Mouse (Mus musculus): Measurements from ENCODE around the gene H2-Ke6. TPM values are rescaled to one million over a fixed set of nuclear protein-coding genes. Genes with fewer than 3 reads are reported as not detected.
A peak's percentile ranks its signal among the peaks of the same experiment; 100 is the strongest.
"Not testable (repeated sequence)": the region's sequence is repeated elsewhere in the genome, so short reads cannot be mapped to it uniquely, and the experiment has no call there.

Gene H2-Ke6
- polyA plus RNA-seq, 1 experiment from 2014 or later, result 59.8 TPM

- Histone ChIP-seq H3K4me2 (replicated peaks; ENCODE audit: low read depth, low read length) (no peak overlapping the region), H3K27ac (ENCODE audit: low read length) (no peak overlapping the region), H3K9ac (replicated peaks; ENCODE audit: low read depth) (no peak overlapping the region), H3K27me3 (replicated peaks; ENCODE audit: insufficient read depth, low read length) (no peaks in the 10 kb centered on the region), H3K4me3 (ENCODE audit: low read depth, low read length) (no peak overlapping the region), H3K4me1 (ENCODE audit: insufficient read depth, low read depth, low read length) (no peaks in the 10 kb centered on the region), H3K36me3 (ENCODE audit: insufficient read depth, low read length) (no peaks in the 10 kb centered on the region), H3K9me3 (ENCODE audit: low read length) (no peaks in the 10 kb centered on the region)
- ATAC-seq (no peak), DNase-seq (ENCODE audit: low spot score) (peak; percentile 15)
- 5% methylated on average over 5 of the region's 5 CpGs for WGBS
- no peak for TF ChIP-seq EP300 (IDR thresholded peaks at IDR 0.05)
- peak; percentile 87 for TF ChIP-seq CTCF (IDR thresholded peaks at IDR 0.05)
These were observed 24.4 kb downstream of the H2-Ke6 start for GRCm38 (mm10) chr17:34003426-34003825.

- peak overlapping the region; percentile 73 for H3K4me3 ChIP-seq (ENCODE audit: low read depth, low read length)
- H3K9me3 ChIP-seq (ENCODE audit: low read length); DNase-seq (ENCODE audit: low spot score); H3K27ac ChIP-seq (ENCODE audit: low read length); H3K9ac ChIP-seq (replicated peaks; ENCODE audit: low read depth); H3K27me3 ChIP-seq (replicated peaks; ENCODE audit: insufficient read depth, low read length); ATAC-seq; H3K4me1 ChIP-seq (ENCODE audit: insufficient read depth, low read depth, low read length); H3K36me3 ChIP-seq (ENCODE audit: insufficient read depth, low read length): not testable (repeated sequence)
- WGBS, result 41% methylated on average over 2 of the region's 2 CpGs
- H3K4me2 ChIP-seq (replicated peaks; ENCODE audit: low read depth, low read length), result peak overlapping the region; percentile 93
These were observed 27.1 kb downstream of the H2-Ke6 start for GRCm38 (mm10) chr17:34000796-34001195.

- peak within 1 kb of the TSS; percentile 93 for H3K4me2 ChIP-seq (replicated peaks; ENCODE audit: low read depth, low read length)
- H3K27ac ChIP-seq (ENCODE audit: low read length), result no peak within 1 kb of the TSS
- H3K36me3 ChIP-seq (ENCODE audit: insufficient read depth, low read length), result no peaks in the 10 kb centered on the region
- H3K27me3 ChIP-seq (replicated peaks; ENCODE audit: insufficient read depth, low read length), result no peaks in the 10 kb centered on the region
- peak within 1 kb of the TSS; percentile 73 for H3K4me3 ChIP-seq (ENCODE audit: low read depth, low read length)
- peak; percentile 97 for DNase-seq (ENCODE audit: low spot score)
- H3K9ac ChIP-seq (replicated peaks; ENCODE audit: low read depth), result peak within 1 kb of the TSS; percentile 52
- no peaks in the 10 kb centered on the region for H3K4me1 ChIP-seq (ENCODE audit: insufficient read depth, low read depth, low read length)
- TF ChIP-seq CTCF (IDR thresholded peaks at IDR 0.05), result no peak
- ATAC-seq, result peak; percentile 99
- no peaks in the 10 kb centered on the region for H3K9me3 ChIP-seq (ENCODE audit: low read length)
- 2% methylated on average over 24 of the region's 30 CpGs for WGBS
These were observed 27.7 kb downstream of the H2-Ke6 start, which contains the start of gene H2-K1 for GRCm38 (mm10) chr17:34000150-34000537. Gene H2-K1, minus strand, starts transcription at chr17:34000347.

GRCm38 (mm10) chr17:33999341-34000149, 28.3 kb downstream of the H2-Ke6 start:
- H3K4me3 ChIP-seq (ENCODE audit: low read depth, low read length), result peak overlapping the region; percentile 73
- no peaks in the 10 kb centered on the region for H3K4me1 ChIP-seq (ENCODE audit: insufficient read depth, low read depth, low read length)
- H3K36me3 ChIP-seq (ENCODE audit: insufficient read depth, low read length), result no peaks in the 10 kb centered on the region
- ATAC-seq (peak; percentile 28), DNase-seq (ENCODE audit: low spot score) (peak; percentile 37)
- TF ChIP-seq CTCF (IDR thresholded peaks at IDR 0.05) (no peak), EP300 (IDR thresholded peaks at IDR 0.05) (no peak)
- no peaks in the 10 kb centered on the region for H3K9me3 ChIP-seq (ENCODE audit: low read length)
- 2% methylated on average over 69 of the region's 87 CpGs for WGBS
- peak overlapping the region; percentile 52 for H3K9ac ChIP-seq (replicated peaks; ENCODE audit: low read depth)
- H3K4me2 ChIP-seq (replicated peaks; ENCODE audit: low read depth, low read length), result peak overlapping the region; percentile 93
- H3K27ac ChIP-seq (ENCODE audit: low read length), result no peak overlapping the region
- no peaks in the 10 kb centered on the region for H3K27me3 ChIP-seq (replicated peaks; ENCODE audit: insufficient read depth, low read length)

- H3K36me3 ChIP-seq (ENCODE audit: insufficient read depth, low read length); H3K4me3 ChIP-seq (ENCODE audit: low read depth, low read length); DNase-seq (ENCODE audit: low spot score); H3K9ac ChIP-seq (replicated peaks; ENCODE audit: low read depth); H3K4me2 ChIP-seq (replicated peaks; ENCODE audit: low read depth, low read length); H3K9me3 ChIP-seq (ENCODE audit: low read length); H3K27ac ChIP-seq (ENCODE audit: low read length); H3K4me1 ChIP-seq (ENCODE audit: insufficient read depth, low read depth, low read length); H3K27me3 ChIP-seq (replicated peaks; ENCODE audit: insufficient read depth, low read length); ATAC-seq: not testable (repeated sequence)
- 37% methylated on average over 5 of the region's 5 CpGs for WGBS
These were observed 29.2 kb downstream of the H2-Ke6 start for GRCm38 (mm10) chr17:33998697-33999096.

GRCm38 (mm10) chr17:33997025-33997424, 30.8 kb downstream of the H2-Ke6 start:
- not testable (repeated sequence) for H3K36me3 ChIP-seq (ENCODE audit: insufficient read depth, low read length); DNase-seq (ENCODE audit: low spot score); H3K4me1 ChIP-seq (ENCODE audit: insufficient read depth, low read depth, low read length); H3K9ac ChIP-seq (replicated peaks; ENCODE audit: low read depth); H3K4me3 ChIP-seq (ENCODE audit: low read depth, low read length); H3K27me3 ChIP-seq (replicated peaks; ENCODE audit: insufficient read depth, low read length); H3K27ac ChIP-seq (ENCODE audit: low read length); ATAC-seq; H3K4me2 ChIP-seq (replicated peaks; ENCODE audit: low read depth, low read length); H3K9me3 ChIP-seq (ENCODE audit: low read length)
- 87% methylated on average over 2 of the region's 2 CpGs for WGBS

Data from lung, postnatal 0 days (tissue).